Mouse (Mus musculus) megakaryocyte progenitor cell, adult 5-6 weeks (primary cell): ENCODE measurements around the gene Fign. TPM values are rescaled to one million over a fixed set of nuclear protein-coding genes. Genes with fewer than 3 reads are reported as not detected.

Source experiments
- ATAC-seq: replicated peaks from 2 replicates; pipeline ENCODE4 v1.8.0; 2016; ENCODE audit warnings: mild to moderate bottlenecking, moderate TSS enrichment, inconsistent platforms; ENCODE audit not compliant: poor library complexity
- total RNA-seq, 2 experiments: library from RNA; stranded (forward) in 1 of 2; stranded (reverse) in 1 of 2; fragments of 157-497, 149-512 nt in 1 of 2; fragments of 200-1000 nt in 1 of 2; gene quantifications; 2 replicates each; pipeline versions ENCODE4 v1.2.3 to v1.2.4; 2015 to 2017

Gene Fign
- not detected in 2 replicates for total RNA-seq (2015)
- not detected in 2 replicates for total RNA-seq (2017)

- ATAC-seq: peak; percentile 73
Measured at GRCm38 (mm10) chr2:64097937-64098617, at the start of gene Fign. Gene Fign, minus strand, starts transcription at chr2:64098038.

- no peak for ATAC-seq
Measured at GRCm38 (mm10) chr2:64133597-64133996, 35.8 kb upstream of the Fign start.

- peak; percentile 26; the same call in 1 of the 2 replicates for ATAC-seq
Measured at GRCm38 (mm10) chr2:64120495-64120894, 22.7 kb upstream of the Fign start.

GRCm38 (mm10) chr2:64116613-64117012 lies 18.8 kb upstream of the Fign start:
- ATAC-seq: no peak

- no peak for ATAC-seq
Measured at GRCm38 (mm10) chr2:64111133-64111532, 13.3 kb upstream of the Fign start.

- ATAC-seq: no peak
Measured at GRCm38 (mm10) chr2:64109860-64110259, 12.0 kb upstream of the Fign start.

GRCm38 (mm10) chr2:64108040-64108439 lies 10.2 kb upstream of the Fign start:
- no peak for ATAC-seq

GRCm38 (mm10) chr2:64098618-64099320 lies 931 bp upstream of the Fign start:
- ATAC-seq: no peak; the same call in 1 of the 2 replicates

- no peak for ATAC-seq
Measured at GRCm38 (mm10) chr2:64096721-64097411, 972 bp downstream of the Fign start.

- ATAC-seq: no peak
Measured at GRCm38 (mm10) chr2:64096176-64096575, 1.7 kb downstream of the Fign start.

- no peak for ATAC-seq
Measured at GRCm38 (mm10) chr2:64095561-64095960, 2.3 kb downstream of the Fign start.

- no peak for ATAC-seq
Measured at GRCm38 (mm10) chr2:64093087-64093486, 4.8 kb downstream of the Fign start.

- no peak for ATAC-seq
Measured at GRCm38 (mm10) chr2:64083853-64084427, 13.9 kb downstream of the Fign start.

GRCm38 (mm10) chr2:64079765-64080164 lies 18.1 kb downstream of the Fign start:
- ATAC-seq: no peak

- ATAC-seq: no peak
Measured at GRCm38 (mm10) chr2:64078551-64078950, 19.3 kb downstream of the Fign start.

- ATAC-seq: no peak
Measured at GRCm38 (mm10) chr2:64077846-64078245, 20.0 kb downstream of the Fign start.

GRCm38 (mm10) chr2:64075873-64076272 lies 22.0 kb downstream of the Fign start:
- ATAC-seq: no peak

GRCm38 (mm10) chr2:64074602-64075389 lies 23.0 kb downstream of the Fign start:
- no peak for ATAC-seq

GRCm38 (mm10) chr2:64072158-64072557 lies 25.7 kb downstream of the Fign start:
- no peak for ATAC-seq

GRCm38 (mm10) chr2:64069950-64070695 lies 27.7 kb downstream of the Fign start:
- no peak for ATAC-seq
